Mouse (Mus musculus): ENCODE data around the gene Nodal.

GRCm38 (mm10) chr10:61417672-61418071, at the start of gene Nodal:
- no peak for TF ChIP-seq USF2 (IDR thresholded peaks at IDR 0.05; ENCODE audit: borderline replicate concordance in 1 of 2, insufficient read depth in 1 of 2, low read depth in 1 of 2, low read length in 2 of 2)
- no peak for TF ChIP-seq MEF2A (IDR thresholded peaks at IDR 0.05; ENCODE audit: extremely low read depth, insufficient replicate concordance, low read depth, low read length, poor library complexity, severe bottlenecking)
- no peak for TF ChIP-seq RAD21 (IDR thresholded peaks at IDR 0.05; ENCODE audit: low read depth, low read length)
- no peak for TF ChIP-seq CTCF (IDR thresholded peaks at IDR 0.05 in 2 of 3, conservative IDR thresholded peaks at IDR 0.05 in 1 of 3; ENCODE audit: control insufficient read depth in 1 of 3, insufficient read depth in 1 of 3, low read depth in 2 of 3, low read length in 3 of 3, poor library complexity in 1 of 3, severe bottlenecking in 1 of 3)
- TF ChIP-seq CHD2 (IDR thresholded peaks at IDR 0.05; ENCODE audit: low read length): no peak
- TF ChIP-seq MAFK (IDR thresholded peaks at IDR 0.05; ENCODE audit: borderline replicate concordance, low read depth, low read length): no peak
- TF ChIP-seq POLR2A (IDR thresholded peaks at IDR 0.05; ENCODE audit: control insufficient read depth in 1 of 2, insufficient read depth in 1 of 2, low read depth in 1 of 2, low read length in 2 of 2, poor library complexity in 1 of 2): no peak
- TF ChIP-seq MXI1 (IDR thresholded peaks at IDR 0.05; ENCODE audit: low read depth, low read length): no peak
- TF ChIP-seq SIN3A (IDR thresholded peaks at IDR 0.05; ENCODE audit: low read length): no peak
- TF ChIP-seq EP300 (IDR thresholded peaks at IDR 0.05; ENCODE audit: low read depth in 1 of 2, low read length in 2 of 2): no peak
- no peak for TF ChIP-seq USF1 (IDR thresholded peaks at IDR 0.05; ENCODE audit: low read depth, low read length)

Data from MEL (cell line).